Mouse (Mus musculus) thymus, adult 2 months (tissue): ENCODE data around the gene Kif4.

Experiments
- CTCF ChIP-seq: fragments of 200-500 bp; IDR thresholded peaks from 2 replicates; pipeline ENCODE4 v1.5.1; 2012; ENCODE audit warnings: mild to moderate bottlenecking, control low read depth, low read length, moderate library complexity, borderline replicate concordance; ENCODE audit not compliant: control insufficient read depth, poor library complexity, insufficient read depth; ENCODE audit errors: extremely low read depth
- POLR2A ChIP-seq: fragments of 200-500 bp; IDR thresholded peaks from 2 replicates; pipeline ENCODE4 v1.6.1; 2012; ENCODE audit warnings: mild to moderate bottlenecking, low read length, control low read depth, moderate library complexity; ENCODE audit not compliant: control insufficient read depth, poor library complexity, insufficient read depth; ENCODE audit errors: extremely low read depth

GRCm38 (mm10) chrX:100594791-100595190 lies 30.7 kb upstream of the Kif4 start, which contains the start of gene P2ry4:
- TF ChIP-seq CTCF (no peak), POLR2A (no peak)
